Mouse (Mus musculus) brain, embryonic 14.5 days (tissue): ENCODE data around the gene Tor2a.

Experiments
- CTCF ChIP-seq: fragments of 200-500 bp; IDR thresholded peaks from 2 replicates; pipeline ENCODE4 v1.5.1; 2012; ENCODE audit warnings: inconsistent platforms, mild to moderate bottlenecking, moderate library complexity, borderline replicate concordance; ENCODE audit not compliant: insufficient read depth, insufficient read length; ENCODE audit errors: extremely low read depth
- POLR2A ChIP-seq: fragments of 200-500 bp; IDR thresholded peaks from 2 replicates; pipeline ENCODE4 v1.6.1; 2012; ENCODE audit warnings: mild to moderate bottlenecking, inconsistent platforms, borderline replicate concordance; ENCODE audit not compliant: poor library complexity, insufficient read depth, insufficient read length, severe bottlenecking; ENCODE audit errors: extremely low read depth

DNA sequence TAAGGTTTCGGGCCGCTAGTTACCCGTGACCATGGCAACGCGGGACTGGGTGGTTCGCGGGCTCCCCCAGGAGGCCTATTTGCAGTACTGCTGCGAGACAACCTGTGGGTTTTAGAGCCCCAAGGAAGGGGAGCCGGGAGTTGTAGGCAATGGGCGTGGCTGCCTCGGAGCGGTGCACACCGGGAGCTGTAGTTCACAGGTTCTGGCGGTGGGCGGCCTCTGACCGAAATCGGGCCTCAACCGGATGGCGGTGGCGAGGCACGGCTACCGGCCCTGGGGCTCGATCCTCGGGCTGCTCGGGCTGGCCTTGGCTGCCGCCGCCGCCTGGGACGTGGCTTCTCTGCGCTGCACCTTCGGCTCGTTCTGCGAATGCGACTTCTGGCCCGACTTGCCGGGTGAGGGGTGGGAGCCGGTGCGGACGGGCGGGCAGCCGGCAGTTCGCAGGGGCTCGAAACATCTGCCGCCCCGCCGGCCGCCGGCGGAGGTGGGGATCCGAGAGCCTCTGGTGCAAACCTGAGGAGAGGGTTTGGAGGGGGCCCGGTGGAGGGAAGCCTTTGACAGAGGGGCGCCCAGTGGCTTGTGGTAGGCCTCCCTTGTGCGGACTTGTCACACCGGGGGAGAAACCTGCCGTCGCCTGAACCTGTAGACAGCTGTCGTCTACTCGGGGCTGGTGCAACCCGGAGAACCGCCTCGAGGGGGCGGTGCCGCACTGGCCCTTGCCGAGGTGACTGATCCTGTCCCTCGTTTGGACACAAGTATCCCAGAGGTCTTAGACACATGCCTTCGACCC is at the start of gene Tor2a:
- TF ChIP-seq CTCF (peak; percentile 96), POLR2A (peak; percentile 66)
